Mouse (Mus musculus) kidney, postnatal 25 days (tissue): ENCODE measurements around the gene Vmn2r8.
"Not testable (repeated sequence)": the region's sequence is repeated elsewhere in the genome, so short reads cannot be mapped to it uniquely, and the experiment has no call there.

ENCODE experiments used
- DNase-seq, 2 experiments: peaks; one replicate each; pipeline ENCODE4 v3.0.0; 2021; ENCODE audit warnings: mixed read lengths in 2 of 2

Gene Vmn2r8

GRCm38 (mm10) chr5:108808750-108809149 lies at the start of gene Vmn2r8:
Gene Vmn2r8 (minus strand): TSS chr5:108808850.
- not testable (repeated sequence) for DNase-seq

- DNase-seq, result not testable (repeated sequence)
These were observed 43.9 kb upstream of the Vmn2r8 start, which contains the start of gene Vmn2r9 for GRCm38 (mm10) chr5:108852501-108852900. Gene Vmn2r9 (minus strand): TSS chr5:108852601.

GRCm38 (mm10) chr5:108849466-108849865 lies 40.8 kb upstream of the Vmn2r8 start:
- DNase-seq, result no peak

GRCm38 (mm10) chr5:108836156-108836555 lies 27.5 kb upstream of the Vmn2r8 start:
- peak in 1 of 2 experiments; percentile 10 for DNase-seq

GRCm38 (mm10) chr5:108823276-108823675 lies 14.6 kb upstream of the Vmn2r8 start:
- DNase-seq, result peak; percentile 12 to 23

- DNase-seq, result no peak
These were observed 5.0 kb downstream of the Vmn2r8 start for GRCm38 (mm10) chr5:108803646-108804045.

- DNase-seq, result not testable (repeated sequence)
These were observed 13.4 kb downstream of the Vmn2r8 start, which contains the start of gene Tmed11 for GRCm38 (mm10) chr5:108795263-108795662. Gene Tmed11 (minus strand): TSS chr5:108795363.

GRCm38 (mm10) chr5:108790385-108790784 lies 18.3 kb downstream of the Vmn2r8 start:
- not testable (repeated sequence) for DNase-seq

GRCm38 (mm10) chr5:108774630-108775306 lies 33.9 kb downstream of the Vmn2r8 start, which contains the start of gene Rnf212:
Gene Rnf212 (minus strand): TSS chr5:108774982.
- peak in 1 of 2 experiments; percentile 29 for DNase-seq

GRCm38 (mm10) chr5:108760002-108760401 lies 48.6 kb downstream of the Vmn2r8 start:
- DNase-seq, result no peak

GRCm38 (mm10) chr5:108758396-108758795 lies 50.3 kb downstream of the Vmn2r8 start:
- DNase-seq, result peak; percentile 40 to 63

GRCm38 (mm10) chr5:108751258-108751657 lies 57.4 kb downstream of the Vmn2r8 start:
- not testable (repeated sequence) for DNase-seq

- no peak for DNase-seq
These were observed 58.1 kb downstream of the Vmn2r8 start for GRCm38 (mm10) chr5:108750328-108751210.

- no peak for DNase-seq
These were observed 64.0 kb downstream of the Vmn2r8 start for GRCm38 (mm10) chr5:108744629-108745028.

GRCm38 (mm10) chr5:108743856-108744255 lies 64.8 kb downstream of the Vmn2r8 start:
- DNase-seq, result no peak

- no peak for DNase-seq
These were observed 66.1 kb downstream of the Vmn2r8 start for GRCm38 (mm10) chr5:108742596-108742995.

- DNase-seq, result no peak
These were observed 66.8 kb downstream of the Vmn2r8 start for GRCm38 (mm10) chr5:108741844-108742243.
